Mouse (Mus musculus) inflammation-experienced regulatory T-cells, adult 16 weeks (primary cell): ENCODE results near the gene Bin2. TPM values are rescaled to one million over a fixed set of nuclear protein-coding genes. Genes with fewer than 3 reads are reported as not detected.

Experiments
- polyA plus RNA-seq: library from polyadenylated mRNA; unstranded; fragments of 100-300 nt; shearing (Covaris generic); gene quantifications from one replicate; pipeline ENCODE4 v1.2.1, GENCODE M21; 2017

Bin2 gene
- 710 TPM for polyA plus RNA-seq

GRCm38 (mm10) chr15:100669337-100669736, at the start of gene Bin2:
Bin2 (minus strand) TSS chr15:100669553.

GRCm38 (mm10) chr15:100687430-100687971, 18.1 kb upstream of the Bin2 start, which contains the start of gene Cela1:
Cela1 (minus strand) TSS chr15:100687921.

DNA sequence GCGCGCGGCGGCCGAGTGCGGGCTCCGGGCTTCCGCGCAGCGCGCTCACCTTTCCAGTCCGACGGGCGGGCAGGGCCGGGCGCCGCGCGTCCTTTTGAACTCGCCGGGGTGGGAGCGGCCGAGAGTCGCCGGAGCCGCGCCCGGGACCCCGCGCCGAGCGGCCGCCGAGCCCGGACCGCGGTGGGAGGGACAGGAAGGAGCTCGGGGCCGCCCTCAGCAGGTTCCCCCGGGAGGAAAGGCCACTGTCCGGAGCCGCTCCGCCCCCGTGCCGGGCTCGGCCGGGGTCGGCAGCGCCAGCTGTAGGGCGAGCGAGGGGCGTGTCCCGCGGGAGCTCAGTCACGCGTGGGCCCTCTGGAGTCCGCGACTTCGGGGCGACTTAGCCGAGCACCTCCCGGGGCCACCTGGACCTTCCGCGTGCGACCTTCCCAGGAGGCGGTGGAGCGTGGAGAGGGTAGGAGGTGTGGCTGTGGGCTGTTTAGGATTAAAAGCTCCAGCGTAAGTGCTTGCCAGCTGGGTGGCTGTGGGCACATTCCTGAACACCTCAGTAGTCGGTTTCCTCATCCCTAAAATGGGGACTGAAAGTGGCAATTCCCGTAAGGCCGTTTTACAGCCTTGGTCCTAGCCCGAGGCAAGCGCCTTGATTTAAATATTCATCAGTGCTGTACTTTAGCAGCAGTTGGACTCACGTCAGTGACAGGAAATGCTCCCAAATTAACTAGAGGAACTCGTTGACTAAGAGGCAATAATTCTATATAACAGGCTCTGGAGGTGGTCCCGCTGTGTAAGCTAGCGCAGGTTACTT, 32.5 kb downstream of the Bin2 start, which contains the start of gene Smagp:
Smagp (minus strand) TSS at position 241 of the 802 bp plus-strand sequence.

GRCm38 (mm10) chr15:100614996-100615824, 54.1 kb downstream of the Bin2 start, which contains the start of gene Dazap2:
Dazap2 (plus strand) TSS chr15:100615349.

GRCm38 (mm10) chr15:100599276-100600046, 69.9 kb downstream of the Bin2 start, which contains the start of gene Pou6f1:
Pou6f1 (minus strand) TSS chr15:100599984.

Other genes with a start within 250 kb of the Bin2 start
- gene Gm5475, start 247.4 kb downstream of the Bin2 start, polyA plus RNA-seq = not detected
- 41.8 TPM for gene Slc11a2, start 244.5 kb downstream of the Bin2 start, polyA plus RNA-seq
- gene Letmd1, start 200.5 kb downstream of the Bin2 start, polyA plus RNA-seq = 52.3 TPM
- gene Csrnp2, start 174.1 kb downstream of the Bin2 start, polyA plus RNA-seq = 4.0 TPM
- 11.5 TPM for gene Tfcp2, start 117.5 kb downstream of the Bin2 start, polyA plus RNA-seq
- gene Pou6f1, start 69.6 kb downstream of the Bin2 start, polyA plus RNA-seq = 8.9 TPM
- gene Dazap2, start 54.2 kb downstream of the Bin2 start, polyA plus RNA-seq = 610 TPM
- gene Smagp, start 32.6 kb downstream of the Bin2 start, polyA plus RNA-seq = 0.32 TPM
- 10.9 TPM for gene Cela1, start 18.4 kb upstream of the Bin2 start, polyA plus RNA-seq
- gene Galnt6, start 59.8 kb upstream of the Bin2 start, polyA plus RNA-seq = 189 TPM
- gene Slc4a8, start 92.2 kb upstream of the Bin2 start, polyA plus RNA-seq = 23.7 TPM
- not detected for gene Scn8a, start 200.3 kb upstream of the Bin2 start, polyA plus RNA-seq